Mouse (Mus musculus) telencephalon, adult 2 months (tissue): ENCODE results near the gene Zc3h7b.
"Not testable (repeated sequence)": the region's sequence is repeated elsewhere in the genome, so short reads cannot be mapped to it uniquely, and the experiment has no call there.

Experiments
- DNase-seq: peaks from one replicate; pipeline ENCODE4 v3.0.0-alpha.2; 2011; ENCODE audit warnings: low read depth, low spot score

The Zc3h7b gene

GRCm38 (mm10) chr15:81739296-81739695 lies 5.6 kb upstream of the Zc3h7b start:
- DNase-seq = no peak

GRCm38 (mm10) chr15:81739924-81740323 lies 4.9 kb upstream of the Zc3h7b start:
- no peak for DNase-seq

- DNase-seq = not testable (repeated sequence)
Observed at GRCm38 (mm10) chr15:81742368-81742767, 2.5 kb upstream of the Zc3h7b start.

- DNase-seq = no peak
Observed at GRCm38 (mm10) chr15:81745601-81746114, 801 bp downstream of the Zc3h7b start.

- DNase-seq = no peak
Observed at GRCm38 (mm10) chr15:81749742-81750141, 4.9 kb downstream of the Zc3h7b start.

- no peak for DNase-seq
Observed at GRCm38 (mm10) chr15:81753669-81754068, 8.8 kb downstream of the Zc3h7b start.

- no peak for DNase-seq
Observed at GRCm38 (mm10) chr15:81758701-81759100, 13.8 kb downstream of the Zc3h7b start.

GRCm38 (mm10) chr15:81759542-81759941 lies 14.7 kb downstream of the Zc3h7b start:
- no peak for DNase-seq

- no peak for DNase-seq
Observed at GRCm38 (mm10) chr15:81760361-81761079, 15.7 kb downstream of the Zc3h7b start.

GRCm38 (mm10) chr15:81761381-81761780 lies 16.5 kb downstream of the Zc3h7b start:
- DNase-seq = no peak

GRCm38 (mm10) chr15:81761959-81762358 lies 17.1 kb downstream of the Zc3h7b start:
- no peak for DNase-seq

- DNase-seq = no peak
Observed at GRCm38 (mm10) chr15:81764573-81764972, 19.7 kb downstream of the Zc3h7b start.

- DNase-seq = no peak
Observed at GRCm38 (mm10) chr15:81765651-81766050, 20.8 kb downstream of the Zc3h7b start.

- DNase-seq = no peak
Observed at GRCm38 (mm10) chr15:81766439-81766838, 21.6 kb downstream of the Zc3h7b start.

- no peak for DNase-seq
Observed at GRCm38 (mm10) chr15:81769037-81769436, 24.2 kb downstream of the Zc3h7b start.

GRCm38 (mm10) chr15:81772431-81773120 lies 27.7 kb downstream of the Zc3h7b start:
- DNase-seq = no peak

- no peak for DNase-seq
Observed at GRCm38 (mm10) chr15:81774505-81775171, 29.8 kb downstream of the Zc3h7b start.

- DNase-seq = no peak
Observed at GRCm38 (mm10) chr15:81776631-81777422, 32.0 kb downstream of the Zc3h7b start.

- no peak for DNase-seq
Observed at GRCm38 (mm10) chr15:81781816-81782215, 37.0 kb downstream of the Zc3h7b start.

GRCm38 (mm10) chr15:81784762-81785161 lies 39.9 kb downstream of the Zc3h7b start:
- no peak for DNase-seq

- no peak for DNase-seq
Observed at GRCm38 (mm10) chr15:81785701-81786100, 40.8 kb downstream of the Zc3h7b start.

- DNase-seq = no peak
Observed at GRCm38 (mm10) chr15:81787525-81787924, 42.7 kb downstream of the Zc3h7b start.
